In genomic region chr9:50751323-50751722, GRCm38 (mm10) we compare ENCODE assay signal across 8 mouse cellular contexts. TPM values are rescaled to one million over a fixed set of nuclear protein-coding genes. Genes with fewer than 3 reads are reported as not detected.
DNase-seq lines count a peak whose midpoint lies in the region; ATAC-seq lines count a peak whose summit lies in the region.

TSS of gene Cryab (plus strand) at chr9:50751325.

- ATAC-seq in CD4-positive, CD25-positive, alpha-beta regulatory T cell, adult 4 months, result no peak

- no peak for DNase-seq in left cerebral cortex, adult 18-20 months (ENCODE audit: low spot score in 2 of 2)
- no peak for DNase-seq in left cerebral cortex, adult 9 months (ENCODE audit: low spot score in 2 of 2)
- DNase-seq in adrenal gland, postnatal 14 days, result no peak
- no peak for DNase-seq in gonadal fat pad, adult 2 months (ENCODE audit: low read depth)
- DNase-seq in layer of hippocampus, postnatal 10 days (ENCODE audit: low spot score in 2 of 2), result no peak
- DNase-seq in right cerebral cortex, postnatal 36 days (ENCODE audit: low spot score in 2 of 2), result no peak
- DNase-seq in cerebellum, adult 9-10 months, result no peak

RNA-seq across cellular contexts. Expression of gene Cryab, which starts in this region (rescaled TPM):
- 100 to 1,000 TPM; 122 to 161 TPM for total RNA-seq in left cerebral cortex, adult 18-20 months (2021)
- total RNA-seq in adrenal gland, postnatal 14 days (2021), result 21.4 and 29.2 TPM in 2 replicates
- polyA plus RNA-seq in gonadal fat pad, adult 2 months (2012; rRNA removed), result 157 and 293 TPM in 2 replicates
- total RNA-seq in layer of hippocampus, postnatal 10 days (2021), result 10 to 100 TPM; 43.1 to 44.7 TPM
- polyA plus RNA-seq in CD4-positive, CD25-positive, alpha-beta regulatory T cell, adult 4 months (2017; shearing (Covaris generic)), result not detected

Comparison
In these comparisons a context has a peak if more than half of its experiments do, and no peak if none do; other contexts are left out.
1. RNA of gene Cryab (polyA plus RNA-seq): 157 to 293 TPM in gonadal fat pad, adult 2 months; not detected in CD4-positive, CD25-positive, alpha-beta regulatory T cell, adult 4 months; every median in the first group is over 10 times any median in the second.